Mouse (Mus musculus) CH12.LX (cell line): ENCODE data around the gene Col28a1. TPM values are rescaled to one million over a fixed set of nuclear protein-coding genes. Genes with fewer than 3 reads are reported as not detected.

Experiments
- DNase-seq: peaks from one replicate; pipeline ENCODE4 v3.0.0-alpha.2; 2013; ENCODE audit errors: extremely low read depth
- H3K27ac ChIP-seq: 2 replicates; pipeline ENCODE4 v1.5.1; 2012; ENCODE audit warnings: low read depth, mild to moderate bottlenecking, control low read depth, moderate library complexity; ENCODE audit not compliant: insufficient read depth
- H3K27me3 ChIP-seq: replicated peaks from 2 replicates; pipeline ENCODE3; 2012; ENCODE audit warnings: inconsistent platforms
- H3K36me3 ChIP-seq, 2 experiments: replicated peaks in 1 of 2; 2 replicates each; pipeline versions ENCODE3 to v1.6.1; 2012; ENCODE audit warnings: inconsistent platforms in 1 of 2, low read length in 1 of 2, mild to moderate bottlenecking in 1 of 2, mixed read lengths in 1 of 2, moderate library complexity in 1 of 2; ENCODE audit not compliant: control insufficient read depth in 1 of 2, insufficient read depth in 1 of 2
- H3K4me1 ChIP-seq, 2 experiments: 2 replicates each; pipeline ENCODE4 v1.6.1; 2012; ENCODE audit warnings: inconsistent platforms in 1 of 2, moderate library complexity in 1 of 2; ENCODE audit not compliant: insufficient read depth in 2 of 2, control insufficient read depth in 1 of 2
- H3K4me2 ChIP-seq: 2 replicates; pipeline ENCODE4 v1.6.1; 2012; ENCODE audit warnings: low read depth, mild to moderate bottlenecking, control low read depth; ENCODE audit not compliant: poor library complexity, insufficient read depth, severe bottlenecking
- H3K4me3 ChIP-seq, 3 experiments: fragments of 150-350 bp in 1 of 3; sonication (generic) in 1 of 3; replicated peaks in 1 of 3; 2 replicates each; pipeline versions ENCODE3 to v1.5.1; 2011 to 2012; ENCODE audit warnings: low read depth in 2 of 3, low read length in 2 of 3, mild to moderate bottlenecking in 2 of 3, moderate library complexity in 2 of 3, control low read depth in 1 of 3, improper control_type of control experiment in 1 of 3, inconsistent platforms in 1 of 3, mixed read lengths in 1 of 3; ENCODE audit not compliant: poor library complexity in 1 of 3
- H3K79me2 ChIP-seq: replicated peaks from 2 replicates; pipeline ENCODE4 v1.6.1; 2012; ENCODE audit warnings: mild to moderate bottlenecking, moderate library complexity; ENCODE audit not compliant: control insufficient read depth, poor library complexity, insufficient read depth, severe bottlenecking; ENCODE audit errors: extremely low read depth
- H3K9ac ChIP-seq: 2 replicates; pipeline ENCODE4 v1.6.1; 2012; ENCODE audit warnings: low read depth, mild to moderate bottlenecking, control low read depth, moderate library complexity; ENCODE audit not compliant: insufficient read depth
- H3K9me3 ChIP-seq: replicated peaks from 2 replicates; pipeline ENCODE3; 2012; ENCODE audit warnings: low read length, inconsistent platforms, mixed read lengths
- CHD2 ChIP-seq: IDR thresholded peaks from 2 replicates; pipeline ENCODE4 v1.6.1; 2011; ENCODE audit warnings: low read length, improper control_type of control experiment
- ELF1 ChIP-seq: IDR thresholded peaks from 2 replicates; pipeline ENCODE4 v1.6.1; 2014; ENCODE audit warnings: low read depth, mild to moderate bottlenecking, inconsistent platforms, low read length, improper control_type of control experiment
- GABPA ChIP-seq: IDR thresholded peaks from 2 replicates; pipeline ENCODE4 v1.6.1; 2012; ENCODE audit warnings: low read depth, low read length, improper control_type of control experiment, inconsistent platforms; ENCODE audit not compliant: insufficient replicate concordance
- HCFC1 ChIP-seq: IDR thresholded peaks from 2 replicates; pipeline ENCODE4 v1.6.1; 2012; ENCODE audit warnings: low read depth, mild to moderate bottlenecking, inconsistent platforms, low read length, improper control_type of control experiment
- MAFK ChIP-seq: IDR thresholded peaks from 2 replicates; pipeline ENCODE4 v1.6.1; 2011; ENCODE audit warnings: low read length, improper control_type of control experiment; ENCODE audit not compliant: insufficient replicate concordance
- MAX ChIP-seq: IDR thresholded peaks from 2 replicates; pipeline ENCODE4 v1.6.1; 2011; ENCODE audit warnings: low read length, improper control_type of control experiment
- MEF2A ChIP-seq: IDR thresholded peaks from 2 replicates; pipeline ENCODE4 v1.6.1; 2014; ENCODE audit warnings: low read depth, mild to moderate bottlenecking, inconsistent platforms, low read length, improper control_type of control experiment, borderline replicate concordance
- NRF1 ChIP-seq: IDR thresholded peaks from 2 replicates; pipeline ENCODE4 v1.6.1; 2014; ENCODE audit warnings: low read depth, mild to moderate bottlenecking, inconsistent platforms, low read length, improper control_type of control experiment, moderate library complexity
- POLR2AphosphoS2 ChIP-seq: IDR thresholded peaks from 2 replicates; pipeline ENCODE4 v1.6.1; 2011; ENCODE audit warnings: low read depth, low read length, improper control_type of control experiment
- RAD21 ChIP-seq: IDR thresholded peaks from 2 replicates; pipeline ENCODE4 v1.6.1; 2011; ENCODE audit warnings: low read depth, mild to moderate bottlenecking, low read length, improper control_type of control experiment, moderate library complexity
- TCF12 ChIP-seq: IDR thresholded peaks from 2 replicates; pipeline ENCODE4 v1.6.1; 2014; ENCODE audit warnings: low read depth, mild to moderate bottlenecking, inconsistent platforms, low read length, improper control_type of control experiment
- USF1 ChIP-seq: IDR thresholded peaks from 2 replicates; pipeline ENCODE4 v1.6.1; 2014; ENCODE audit warnings: low read depth, mild to moderate bottlenecking, inconsistent platforms, low read length, improper control_type of control experiment
- USF2 ChIP-seq: conservative IDR thresholded peaks from 2 replicates; pipeline ENCODE4 v1.6.1; 2011; ENCODE audit warnings: low read depth, low read length, improper control_type of control experiment
- ZKSCAN1 ChIP-seq: IDR thresholded peaks from 2 replicates; pipeline ENCODE4 v1.6.1; 2012; ENCODE audit warnings: low read depth, inconsistent platforms, low read length, improper control_type of control experiment, borderline replicate concordance
- ZMIZ1 ChIP-seq: IDR thresholded peaks from 2 replicates; pipeline ENCODE4 v1.6.1; 2012; ENCODE audit warnings: low read depth, mild to moderate bottlenecking, inconsistent platforms, low read length, improper control_type of control experiment
- dilution Hi-C: fragments of 300-500 bp; cut with MboI; formaldehyde crosslinking; loops from 2 replicates; pipeline ENCODE4 v1.14.3; 2020; ENCODE audit warnings: low sequenced_read_pairs; ENCODE audit not compliant: extremely low pct_unique_long_range_greater_than_20kb, extremely low pct_ligation_motif_present
- in situ Hi-C: fragments of 300-500 bp; cut with MboI; formaldehyde crosslinking; loops from 3 replicates; pipeline ENCODE4 v1.14.3; 2019; ENCODE audit warnings: low sequenced_read_pairs, low pct_ligation_motif_present, low pct_unique_long_range_greater_than_20kb, mixed read lengths
- polyA plus RNA-seq: library from polyadenylated mRNA; unstranded; fragments of >175 nt; gene quantifications from 2 replicates; pipeline ENCODE4 v1.2.1, GENCODE M21; 2012; ENCODE audit warnings: low read depth; ENCODE audit not compliant: insufficient read length
- total RNA-seq, 2 experiments: library from RNA; depleted of rRNA; stranded (reverse); fragments of 300-350 nt in 1 of 2; fragments of >200 nt in 1 of 2; gene quantifications; 2 replicates each; pipeline ENCODE4 v1.2.3; 2012 to 2014

Col28a1 gene
- total and polyA plus RNA-seq, 3 experiments = not detected

DNA sequence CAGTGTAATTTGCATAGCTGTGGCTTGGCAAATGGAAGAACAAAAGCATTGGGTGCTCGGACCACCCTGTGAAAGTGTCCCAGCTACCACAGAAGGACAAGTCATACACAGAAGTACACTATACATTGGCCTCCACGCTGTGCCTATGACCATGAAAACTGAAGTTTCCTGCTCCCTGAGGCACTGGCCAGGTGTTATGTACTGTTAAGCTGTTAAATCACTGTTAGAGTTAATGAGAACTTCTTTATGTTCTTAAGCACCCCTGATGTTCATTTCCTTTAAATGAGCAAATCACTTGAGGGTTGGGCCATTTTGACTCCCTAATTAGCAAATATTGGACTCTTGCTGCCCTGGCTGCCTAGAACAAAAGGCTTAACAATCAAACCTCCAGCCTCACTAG is 73.3 kb downstream of the Col28a1 start:
- Histone ChIP-seq H3K79me2 (no peaks in the 10 kb centered on the region), H3K9ac (no peak overlapping the region), H3K4me2 (no peak overlapping the region), H3K4me1 (no peaks in the 10 kb centered on the region), H3K9me3 (no peaks in the 10 kb centered on the region), H3K27me3 (no peaks in the 10 kb centered on the region), H3K4me3 (no peak overlapping the region), H3K27ac (no peak overlapping the region), H3K36me3 (no peaks in the 10 kb centered on the region)
- in situ Hi-C loops (no loop called here), dilution Hi-C loops (no loop called here)
- no peak for TF ChIP-seq TCF12
- TF ChIP-seq CHD2 = no peak
- no peak for TF ChIP-seq ZKSCAN1
- no peak for TF ChIP-seq RAD21
- no peak for TF ChIP-seq GABPA
- no peak for TF ChIP-seq MEF2A
- TF ChIP-seq USF1 = no peak
- no peak for TF ChIP-seq USF2
- no peak for TF ChIP-seq HCFC1
- no peak for TF ChIP-seq MAX
- no peak for TF ChIP-seq MAFK
- TF ChIP-seq ZMIZ1 = no peak
- TF ChIP-seq ELF1 = no peak
- no peak for DNase-seq

DNA sequence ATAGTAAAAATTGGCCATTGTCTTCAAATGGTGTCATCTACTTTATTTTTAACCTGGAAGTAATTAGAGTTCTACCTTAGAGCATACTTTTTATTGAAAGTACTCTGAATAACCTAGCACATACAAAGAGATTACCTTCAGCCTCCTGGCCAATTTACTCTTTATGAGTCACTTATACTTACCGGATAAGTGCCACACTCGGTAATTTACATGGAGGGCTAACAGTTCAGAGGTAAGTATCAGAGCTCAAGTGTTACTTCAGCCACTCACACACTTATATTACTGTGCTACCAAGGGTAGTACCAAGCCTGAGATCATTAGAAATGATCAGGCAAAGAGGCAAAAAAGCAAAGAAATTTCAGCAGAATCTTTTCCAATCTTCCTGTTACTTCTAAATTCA is 73.8 kb downstream of the Col28a1 start:
- no peak overlapping the region for H3K27ac ChIP-seq
- no peaks in the 10 kb centered on the region for H3K27me3 ChIP-seq
- dilution Hi-C loops (no loop called here), in situ Hi-C loops (no loop called here)
- no peaks in the 10 kb centered on the region for H3K9me3 ChIP-seq
- DNase-seq = no peak
- no peaks in the 10 kb centered on the region for H3K79me2 ChIP-seq
- H3K4me2 ChIP-seq = no peak overlapping the region
- no peak for TF ChIP-seq CHD2
- no peak for TF ChIP-seq NRF1
- no peak for TF ChIP-seq RAD21
- TF ChIP-seq POLR2AphosphoS2 = no peak
- H3K36me3 ChIP-seq = no peaks in the 10 kb centered on the region
- no peak overlapping the region for H3K4me3 ChIP-seq
- H3K4me1 ChIP-seq = no peaks in the 10 kb centered on the region
- H3K9ac ChIP-seq = no peak overlapping the region
